Comparison of ENCODE assay signal across 23 mouse cellular contexts in the genomic region with DNA sequence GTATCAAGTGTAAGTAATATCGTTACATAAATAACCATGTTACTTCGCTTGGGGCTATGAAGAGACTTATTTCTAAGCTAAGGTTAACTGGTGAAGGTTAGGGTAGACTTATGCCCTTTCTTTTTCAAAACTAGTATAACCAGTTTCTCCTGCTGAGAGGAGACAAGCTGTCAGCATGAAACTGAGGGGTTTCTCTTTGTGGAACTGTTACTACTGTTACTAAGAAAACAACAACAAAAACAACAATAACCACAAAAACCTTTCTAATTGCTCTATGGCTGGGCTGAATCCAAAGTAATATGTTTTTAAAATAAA. TPM values are rescaled to one million over a fixed set of nuclear protein-coding genes. Genes with fewer than 3 reads are reported as not detected.
DNase-seq lines count a peak whose midpoint lies in the region; ATAC-seq and TF ChIP-seq lines count a peak whose summit lies in the region.
"Had no signal": no experiment of that assay in that cellular context is flagged by ENCODE, and none has a peak within 500 bp of the region (broad histone marks: within the 10 kb centered on the region; RNA-seq: fewer than 3 reads in every experiment).

No protein-coding gene starts in this region.

- no peak overlapping the region for H3K9ac ChIP-seq in heart, embryonic 13.5 days
- H3K9ac ChIP-seq in heart, adult 2 months (ENCODE audit: low read depth, low read length), result no peak overlapping the region
- H3K9ac ChIP-seq in liver, embryonic 13.5 days, result peak overlapping the region; percentile 85
- H3K9ac ChIP-seq: neural tube, embryonic 12.5 days had no signal

- no peak for TF ChIP-seq POLR2A in heart, adult 2 months (IDR thresholded peaks at IDR 0.05; ENCODE audit: insufficient read depth, low read depth, low read length)

- no peak for TF ChIP-seq CTCF in heart, adult 2 months (IDR thresholded peaks at IDR 0.05)
- no peak for TF ChIP-seq CTCF in G1E (IDR thresholded peaks at IDR 0.05; ENCODE audit: low read depth, low read length)

- H3K27ac ChIP-seq in heart, embryonic 13.5 days (replicated peaks), result no peak overlapping the region
- H3K27ac ChIP-seq in heart, adult 2 months, result no peak overlapping the region
- H3K27ac ChIP-seq in liver, embryonic 13.5 days, result peak overlapping the region; percentile 97
- H3K27ac ChIP-seq: forebrain, embryonic 13.5 days; layer of hippocampus, adult 2 months; neural tube, embryonic 12.5 days had no signal

- intact Hi-C loops in heart, adult 2 months (cut with DNase I), result loop anchor here (5.0 kb wide), 1 partner anchor 503 kb away; no protein-coding TSS in a partner anchor

- H3K4me1 ChIP-seq in heart, embryonic 13.5 days, result peaks cover 7% of the 10 kb centered on the region
- no peaks in the 10 kb centered on the region for H3K4me1 ChIP-seq in heart, adult 2 months (ENCODE audit: control insufficient read depth, insufficient read depth, low read length)
- H3K4me1 ChIP-seq in G1E (ENCODE audit: insufficient read depth, low read depth, low read length), result peaks cover 62% of the 10 kb centered on the region
- H3K4me1 ChIP-seq in liver, embryonic 13.5 days (replicated peaks), result peaks cover 44% of the 10 kb centered on the region
- H3K4me1 ChIP-seq: neural tube, embryonic 12.5 days had no signal

- WGBS in heart, embryonic 13.5 days, result 67% methylated on average over 2 of the region's 2 CpGs
- 87% methylated on average over 2 of the region's 2 CpGs for WGBS in heart, adult 2 months
- WGBS in liver, embryonic 13.5 days (ENCODE audit: insufficient replicate concordance), result 20% methylated on average over 2 of the region's 2 CpGs

- no peak for DNase-seq in heart, adult 2 months
- DNase-seq in G1E (ENCODE audit: low spot score), result no peak
- peak; percentile 37 for DNase-seq in R1 (ENCODE audit: low read depth, low spot score)
- no peak for DNase-seq in liver, embryonic 13.5 days
- DNase-seq: adrenal gland, postnatal 10 days; cerebellum, adult 11 months; cerebellum, postnatal 10 days; gastrocnemius, postnatal 36 days; heart, postnatal 36 days; kidney, adult 8-10 months; kidney, postnatal 14 days; lung, adult 18-20 months; lung, postnatal 36 days; thymus, postnatal 25 days had no signal

- TF ChIP-seq EP300 in heart, adult 2 months (IDR thresholded peaks at IDR 0.05; ENCODE audit: insufficient read depth, low read depth, low read length), result no peak

- peak overlapping the region; percentile 61; the same call in 1 of the 2 replicates for H3K4me3 ChIP-seq in heart, embryonic 13.5 days
- no peak overlapping the region for H3K4me3 ChIP-seq in heart, adult 2 months
- peak overlapping the region; percentile 70 for H3K4me3 ChIP-seq in G1E (ENCODE audit: low read depth, low read length)
- peak overlapping the region; percentile 72 for H3K4me3 ChIP-seq in liver, embryonic 13.5 days (replicated peaks)
- H3K4me3 ChIP-seq: layer of hippocampus, adult 2 months; neural tube, embryonic 12.5 days had no signal

- H3K4me2 ChIP-seq in heart, embryonic 13.5 days, result peak overlapping the region; percentile 79
- H3K4me2 ChIP-seq in liver, embryonic 13.5 days, result peak overlapping the region; percentile 83; the same call in 1 of the 2 replicates

- no peaks in the 10 kb centered on the region for H3K36me3 ChIP-seq in heart, embryonic 13.5 days
- H3K36me3 ChIP-seq in heart, adult 2 months (ENCODE audit: control insufficient read depth, insufficient read depth, low read length), result no peaks in the 10 kb centered on the region
- peaks cover 24% of the 10 kb centered on the region for H3K36me3 ChIP-seq in G1E (replicated peaks)
- peaks cover 40% of the 10 kb centered on the region for H3K36me3 ChIP-seq in liver, embryonic 13.5 days
- H3K36me3 ChIP-seq: neural tube, embryonic 12.5 days had no signal

- ATAC-seq in heart, embryonic 13.5 days (ENCODE audit: extremely low read depth, insufficient number of reproducible peaks, low FRiP score, low TSS enrichment), result no peak
- no peak for ATAC-seq in G1E (ENCODE audit: extremely low read depth, insufficient number of reproducible peaks, low FRiP score, poor library complexity, severe bottlenecking)
- no peak for ATAC-seq in liver, embryonic 13.5 days (ENCODE audit: low read depth)
- ATAC-seq in granulocyte monocyte progenitor cell, adult 5-6 weeks (replicated peaks; ENCODE audit: poor library complexity, severe bottlenecking), result no peak
- ATAC-seq in frontal cortex, adult (ENCODE audit: low TSS enrichment), result no peak

- no peaks in the 10 kb centered on the region for H3K9me3 ChIP-seq in heart, embryonic 13.5 days
- H3K9me3 ChIP-seq in G1E (replicated peaks), result no peaks in the 10 kb centered on the region
- H3K9me3 ChIP-seq in liver, embryonic 13.5 days (replicated peaks), result no peaks in the 10 kb centered on the region
- H3K9me3 ChIP-seq: forebrain, embryonic 13.5 days; neural tube, embryonic 12.5 days had no signal

- H3K79me2 ChIP-seq in heart, adult 2 months (replicated peaks; ENCODE audit: control insufficient read depth, insufficient read depth, low read length), result no peaks in the 10 kb centered on the region

- no peaks in the 10 kb centered on the region for H3K27me3 ChIP-seq in heart, embryonic 13.5 days (replicated peaks)
- H3K27me3 ChIP-seq in heart, adult 2 months (ENCODE audit: control insufficient read depth, insufficient read depth, low read length), result no peaks in the 10 kb centered on the region
- H3K27me3 ChIP-seq in G1E (ENCODE audit: insufficient read depth, low read length), result no peaks in the 10 kb centered on the region
- H3K27me3 ChIP-seq in liver, embryonic 13.5 days, result no peaks in the 10 kb centered on the region
- H3K27me3 ChIP-seq: forebrain, embryonic 13.5 days; neural tube, embryonic 12.5 days had no signal

RNA-seq across cellular contexts. Expression of gene Gypa, which starts 0.7 kb away (rescaled TPM):
- 23.2 and 28.8 TPM in 2 replicates for polyA plus RNA-seq in heart, embryonic 13.5 days (2015; fragmentation: Nextera tagmentation; extraction: Ambion mirVana)
- total RNA-seq in heart, adult 2 months (2021), result 1 to 10 TPM in 1 of 2 experiments, not detected in 1; 1.8 TPM
- 0.32 and 2.7 TPM in 2 replicates for polyA plus RNA-seq in heart, adult 2 months (2012; rRNA removed)
- total RNA-seq in G1E (2014; fragmentation: Nextera tagmentation) (161 and 227 TPM in 2 replicates), G1E (2017) (35.0 and 39.1 TPM in 2 replicates)
- 2.2 and 3.5 TPM in 2 replicates for polyA plus RNA-seq in G1E (2012)
- 610 and 732 TPM in 2 replicates for polyA plus RNA-seq in liver, embryonic 13.5 days (2015; fragmentation: Nextera tagmentation; extraction: Ambion mirVana)
- total RNA-seq in granulocyte monocyte progenitor cell, adult 5-6 weeks (2014; fragmentation: Nextera tagmentation), result not detected in 2 replicates
- total RNA-seq in granulocyte monocyte progenitor cell, adult 5-6 weeks (2017), result 0.52 TPM in 1 of 2 replicates, not detected in the other
- total RNA-seq: gastrocnemius, postnatal 36 days; layer of hippocampus, adult 2 months; left cerebral cortex, postnatal 36 days had no signal
- polyA plus RNA-seq: C2C12; testis, adult 2 months had no signal

Comparison
In these comparisons a context has a peak if more than half of its experiments do, and no peak if none do; other contexts are left out.
1. RNA of gene Gypa, which starts 0.7 kb away (polyA plus RNA-seq): 610 to 732 TPM in liver, embryonic 13.5 days; 23.2 to 28.8 TPM in heart, embryonic 13.5 days, 2.2 to 3.5 TPM in G1E and 0.32 to 2.7 TPM in heart, adult 2 months; every median in the first group is over 10 times any median in the second.